Mouse (Mus musculus): Measurements from ENCODE around the gene Insr.

DNA sequence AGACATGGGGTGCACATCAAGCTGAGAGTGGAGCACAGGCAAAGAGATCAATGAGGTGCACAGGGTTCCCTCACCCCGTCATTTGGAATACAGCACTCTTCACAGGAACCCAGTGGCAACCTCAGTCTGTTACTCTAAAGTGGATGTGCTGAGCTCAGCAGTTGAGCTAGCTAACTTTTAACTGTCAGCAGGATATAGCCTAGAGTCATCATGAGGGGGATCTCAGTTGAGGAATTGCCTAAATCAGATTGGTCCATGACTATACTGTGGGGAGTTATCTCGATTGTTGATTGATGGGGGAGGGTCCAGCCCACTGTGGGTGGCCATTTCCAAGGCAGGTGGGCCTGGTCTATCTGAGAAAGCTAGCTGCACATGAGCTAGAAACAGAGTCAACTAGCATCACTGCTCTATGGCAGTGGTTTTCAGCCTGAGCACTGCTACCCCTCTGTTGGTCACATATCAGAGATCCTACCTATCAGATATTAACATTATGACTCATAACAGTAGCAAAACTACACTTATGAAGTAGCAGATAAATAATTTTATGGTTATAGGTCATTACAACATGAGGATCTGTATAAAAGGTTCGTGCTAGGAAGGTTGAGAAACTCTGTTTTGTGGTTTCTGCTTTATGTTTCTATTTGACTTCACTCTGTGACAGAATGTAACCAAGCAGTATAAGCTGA lies 74.5 kb downstream of the Insr start:
- TF ChIP-seq GATA1 (IDR thresholded peaks at IDR 0.05; ENCODE audit: borderline replicate concordance, low read length) (no peak), FLI1 (IDR thresholded peaks at IDR 0.05; ENCODE audit: low read length) (no peak)

All from megakaryocyte, embryonic 14.5 days (primary cell).